Mouse (Mus musculus) heart, adult 2 months (tissue): ENCODE measurements at regions not wholly inside any gene's neighbourhood (a gene's known extent, or its start where the extent isn't known, plus 50 kb on each side); places are given as distances from the start of the nearest gene placed in this dataset.

Source experiments
- DNase-seq, 2 experiments: peaks; one replicate each; pipeline ENCODE4 v3.0.0; 2021
- H3K27ac ChIP-seq: fragments of 200-600 bp; 2 replicates; pipeline ENCODE4 v1.8.1; 2022
- H3K27me3 ChIP-seq: fragments of 200-500 bp; 2 replicates; pipeline ENCODE4 v1.6.1; 2012; ENCODE audit warnings: mild to moderate bottlenecking, low read length, inconsistent platforms, mixed read lengths; ENCODE audit not compliant: control insufficient read depth, insufficient read depth
- H3K36me3 ChIP-seq: fragments of 200-500 bp; 2 replicates; pipeline ENCODE4 v1.6.1; 2012; ENCODE audit warnings: low read length, inconsistent platforms; ENCODE audit not compliant: control insufficient read depth, insufficient read depth
- H3K4me1 ChIP-seq: fragments of 200-500 bp; 2 replicates; pipeline ENCODE4 v1.6.1; 2011; ENCODE audit warnings: low read length; ENCODE audit not compliant: control insufficient read depth, insufficient read depth
- H3K4me3 ChIP-seq: fragments of 200-600 bp; 2 replicates; pipeline ENCODE4 v1.8.1; 2022
- H3K79me2 ChIP-seq: fragments of 200-500 bp; replicated peaks from 2 replicates; pipeline ENCODE4 v1.6.1; 2012; ENCODE audit warnings: mild to moderate bottlenecking, inconsistent platforms, low read length, moderate library complexity, mixed read lengths; ENCODE audit not compliant: control insufficient read depth, insufficient read depth
- H3K9ac ChIP-seq: fragments of 200-500 bp; 2 replicates; pipeline ENCODE4 v1.6.1; 2012; ENCODE audit warnings: low read depth, mild to moderate bottlenecking, control low read depth, inconsistent platforms, low read length, mixed read lengths
- CTCF ChIP-seq: fragments of 200-600 bp; IDR thresholded peaks from 2 replicates; pipeline ENCODE4 v1.8.1; 2022; ENCODE audit warnings: antibody characterized with exemption, mild to moderate bottlenecking, moderate library complexity
- EP300 ChIP-seq: fragments of 200-500 bp; IDR thresholded peaks from 2 replicates; pipeline ENCODE4 v1.6.1; 2011; ENCODE audit warnings: low read depth, low read length, control low read depth; ENCODE audit not compliant: insufficient read depth
- POLR2A ChIP-seq: fragments of 200-500 bp; IDR thresholded peaks from 2 replicates; pipeline ENCODE4 v1.6.1; 2011; ENCODE audit warnings: mild to moderate bottlenecking, low read depth, low read length, control low read depth; ENCODE audit not compliant: insufficient read depth
- WGBS: fragments of 180-500 bp; shearing (Covaris S2); methylation state at CpG from one replicate; pipeline ENCODE4 v1.1.7; 2018; 5-methylcytosine and 5-hydroxymethylcytosine counted together
- intact Hi-C: fragments of 180-260 bp; cut with DNase I; formaldehyde crosslinking; loops from one replicate; pipeline ENCODE4 v1.15.1; 2025

DNA sequence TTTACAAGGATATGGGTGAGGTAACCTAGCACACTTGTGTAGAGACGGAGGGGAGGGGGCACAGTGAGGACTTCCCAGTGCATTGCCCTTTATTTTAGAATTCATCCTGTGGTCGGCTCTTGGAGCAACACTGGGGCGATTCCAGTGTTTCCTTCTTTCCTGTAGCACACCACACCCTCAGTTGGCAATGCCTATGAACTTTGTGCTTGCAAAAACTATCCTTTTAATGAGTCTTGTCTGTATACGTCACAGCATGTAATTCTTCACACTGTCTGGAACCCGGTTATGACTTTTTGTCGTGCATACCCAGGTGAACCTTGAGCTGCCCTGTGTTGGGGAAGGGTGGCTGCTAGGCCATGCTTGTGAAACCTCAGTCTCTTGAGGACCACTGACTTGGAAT, 504.1 kb upstream of the Klf4 start:
- no peak for DNase-seq
- Histone ChIP-seq H3K4me3 (no peak overlapping the region), H3K79me2 (no peaks in the 10 kb centered on the region), H3K27me3 (no peaks in the 10 kb centered on the region), H3K4me1 (no peaks in the 10 kb centered on the region), H3K36me3 (no peaks in the 10 kb centered on the region), H3K27ac (no peak overlapping the region), H3K9ac (no peak overlapping the region)
- TF ChIP-seq POLR2A = no peak
- TF ChIP-seq EP300 = no peak
- no peak for TF ChIP-seq CTCF
- WGBS = 63% methylated on average over 6 of the region's 6 CpGs
- intact Hi-C loops = no loop called here

GRCm38 (mm10) chr4:56035543-56035942, 503.3 kb upstream of the Klf4 start:
- Histone ChIP-seq H3K4me3 (no peak overlapping the region), H3K27ac (no peak overlapping the region), H3K4me1 (no peaks in the 10 kb centered on the region), H3K9ac (no peak overlapping the region), H3K79me2 (no peaks in the 10 kb centered on the region), H3K27me3 (no peaks in the 10 kb centered on the region), H3K36me3 (no peaks in the 10 kb centered on the region)
- TF ChIP-seq POLR2A (no peak), CTCF (no peak), EP300 (no peak)
- DNase-seq = no peak
- 71% methylated on average over 5 of the region's 5 CpGs for WGBS
- intact Hi-C loops = no loop called here

DNA sequence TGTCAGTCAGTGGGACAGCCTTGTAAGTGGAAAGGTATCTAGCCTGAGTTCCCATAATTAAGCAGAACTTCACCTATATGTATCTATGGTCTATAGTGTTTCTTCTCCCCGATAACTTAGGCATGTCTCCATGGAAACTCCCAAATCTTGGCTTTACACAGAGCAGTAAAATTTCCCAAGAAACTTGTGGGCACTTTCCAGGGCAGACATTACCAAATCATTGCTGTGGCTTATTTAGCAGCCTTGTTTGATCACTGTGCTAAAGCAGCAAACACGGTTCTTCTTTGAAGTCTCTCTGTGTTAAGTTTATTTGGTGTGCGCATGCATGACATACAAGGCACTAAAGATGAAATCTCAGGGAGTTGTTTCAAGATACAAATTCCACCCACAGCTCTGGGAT, 496.2 kb upstream of the Klf4 start:
- Histone ChIP-seq H3K27me3 (no peaks in the 10 kb centered on the region), H3K4me1 (no peaks in the 10 kb centered on the region), H3K9ac (no peak overlapping the region), H3K27ac (no peak overlapping the region), H3K79me2 (no peaks in the 10 kb centered on the region), H3K4me3 (no peak overlapping the region), H3K36me3 (no peaks in the 10 kb centered on the region)
- WGBS = 90% methylated on average over 3 of the region's 3 CpGs
- intact Hi-C loops = no loop called here
- TF ChIP-seq EP300 = no peak
- no peak for TF ChIP-seq CTCF
- no peak for TF ChIP-seq POLR2A
- no peak for DNase-seq

GRCm38 (mm10) chr4:56027258-56027657, 495.0 kb upstream of the Klf4 start:
- no peaks in the 10 kb centered on the region for H3K36me3 ChIP-seq
- WGBS = 94% methylated on average over 6 of the region's 6 CpGs
- no peaks in the 10 kb centered on the region for H3K27me3 ChIP-seq
- no peaks in the 10 kb centered on the region for H3K79me2 ChIP-seq
- intact Hi-C loops = no loop called here
- H3K9ac ChIP-seq = no peak overlapping the region
- H3K27ac ChIP-seq = no peak overlapping the region
- H3K4me3 ChIP-seq = no peak overlapping the region
- no peak for DNase-seq
- no peak for TF ChIP-seq EP300
- no peak for TF ChIP-seq CTCF
- no peak for TF ChIP-seq POLR2A
- no peaks in the 10 kb centered on the region for H3K4me1 ChIP-seq

DNA sequence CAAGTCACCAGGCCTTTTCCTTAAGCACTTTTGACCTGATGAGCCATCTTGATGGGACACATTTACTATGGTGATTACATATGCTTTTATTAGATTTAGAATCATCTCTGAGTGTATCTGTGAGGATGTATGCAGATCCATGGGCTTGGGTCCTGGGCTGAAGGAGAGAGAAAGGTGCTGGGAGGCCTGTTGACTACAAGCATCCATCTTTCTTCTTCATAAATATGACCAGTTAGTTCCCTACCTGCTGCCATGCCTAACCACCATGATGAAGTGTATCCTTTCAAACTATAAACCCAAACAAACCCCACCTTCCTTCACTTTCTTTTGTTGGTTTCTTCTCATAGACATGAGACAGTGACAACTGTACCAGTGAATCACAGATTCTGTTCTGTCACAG, 492.2 kb upstream of the Klf4 start:
- Histone ChIP-seq H3K79me2 (no peaks in the 10 kb centered on the region), H3K4me1 (no peaks in the 10 kb centered on the region), H3K9ac (no peak overlapping the region), H3K27me3 (no peaks in the 10 kb centered on the region), H3K36me3 (no peaks in the 10 kb centered on the region), H3K27ac (no peak overlapping the region), H3K4me3 (no peak overlapping the region)
- intact Hi-C loops = no loop called here
- no peak for TF ChIP-seq EP300
- no peak for TF ChIP-seq POLR2A
- no peak for TF ChIP-seq CTCF
- DNase-seq = no peak

GRCm38 (mm10) chr4:56018212-56018611, 485.9 kb upstream of the Klf4 start:
- WGBS = 87% methylated on average over 8 of the region's 8 CpGs
- Histone ChIP-seq H3K36me3 (no peaks in the 10 kb centered on the region), H3K9ac (no peak overlapping the region), H3K27me3 (no peaks in the 10 kb centered on the region), H3K79me2 (no peaks in the 10 kb centered on the region), H3K4me3 (no peak overlapping the region), H3K27ac (no peak overlapping the region), H3K4me1 (no peaks in the 10 kb centered on the region)
- intact Hi-C loops = no loop called here
- no peak for DNase-seq
- no peak for TF ChIP-seq POLR2A
- TF ChIP-seq EP300 = no peak
- no peak for TF ChIP-seq CTCF
